Mouse (Mus musculus) kidney, embryonic 14.5 days (tissue): ENCODE measurements around the gene Prss22. TPM values are rescaled to one million over a fixed set of nuclear protein-coding genes. Genes with fewer than 3 reads are reported as not detected.
"Not testable (repeated sequence)": the region's sequence is repeated elsewhere in the genome, so short reads cannot be mapped to it uniquely, and the experiment has no call there.

ENCODE experiments used
- ATAC-seq: fragments of 200-750 bp; cut with Nextera tagmentation; 2 replicates; pipeline ENCODE4 v1.8.0; 2017; ENCODE audit warnings: moderate number of reproducible peaks, mild to moderate bottlenecking, moderate TSS enrichment, moderate library complexity; ENCODE audit not compliant: low FRiP score, low TSS enrichment
- H3K27ac ChIP-seq: fragments of 300-500 bp; sonication (generic); 2 replicates; pipeline ENCODE4 v1.5.1; 2014; ENCODE audit warnings: low read depth, mild to moderate bottlenecking, low read length, moderate library complexity, mixed read lengths
- H3K27me3 ChIP-seq: fragments of 300-500 bp; sonication (generic); 2 replicates; pipeline ENCODE4 v1.6.1; 2014; ENCODE audit warnings: mild to moderate bottlenecking, low read length; ENCODE audit not compliant: control insufficient read depth, insufficient read depth
- H3K36me3 ChIP-seq: fragments of 300-500 bp; sonication (generic); 2 replicates; pipeline ENCODE4 v1.6.1; 2014; ENCODE audit warnings: low read length, mixed read lengths; ENCODE audit not compliant: control insufficient read depth, insufficient read depth
- H3K4me1 ChIP-seq: fragments of 300-500 bp; sonication (generic); 2 replicates; pipeline ENCODE4 v1.6.1; 2014; ENCODE audit warnings: low read length, mixed read lengths; ENCODE audit not compliant: control insufficient read depth, insufficient read depth
- H3K4me2 ChIP-seq: fragments of 300-500 bp; sonication (generic); replicated peaks from 2 replicates; pipeline ENCODE4 v1.6.1; 2014; ENCODE audit warnings: low read depth, mild to moderate bottlenecking, low read length
- H3K4me3 ChIP-seq: fragments of 300-500 bp; sonication (generic); 2 replicates; pipeline ENCODE4 v1.5.1; 2014; ENCODE audit warnings: mild to moderate bottlenecking, low read length
- H3K9ac ChIP-seq: fragments of 300-500 bp; sonication (generic); 2 replicates; pipeline ENCODE4 v1.6.1; 2014; ENCODE audit warnings: low read depth, mild to moderate bottlenecking, low read length, moderate library complexity
- H3K9me3 ChIP-seq: fragments of 300-500 bp; sonication (generic); 2 replicates; pipeline ENCODE4 v1.6.1; 2016; ENCODE audit warnings: low read length; ENCODE audit not compliant: control insufficient read depth
- WGBS: fragments of 180-500 bp; shearing (Covaris S2); extraction: QIAGEN DNeasy Blood & Tissue Kit; methylation state at CpG from one replicate; pipeline ENCODE4 v1.1.7; 2014; 5-methylcytosine and 5-hydroxymethylcytosine counted together
- polyA plus RNA-seq: library from polyadenylated mRNA; unstranded; fragments of >200 nt; fragmentation: Nextera tagmentation; extraction: Ambion mirVana; gene quantifications from 2 replicates; pipeline ENCODE4 v1.2.1, GENCODE M21; 2014

Prss22 gene
- polyA plus RNA-seq, 1 experiment from 2014 or later: 0.91 TPM

- H3K27me3 ChIP-seq: no peaks in the 10 kb centered on the region
- WGBS: 58% methylated on average over 2 of the region's 2 CpGs
Measured at GRCm38 (mm10) chr17:23968780-23969179, 29.1 kb downstream of the Prss22 start.

GRCm38 (mm10) chr17:23966658-23967401, 31.1 kb downstream of the Prss22 start:
- Histone ChIP-seq H3K4me3 (no peak overlapping the region), H3K27me3 (no peaks in the 10 kb centered on the region), H3K4me1 (no peaks in the 10 kb centered on the region), H3K36me3 (no peaks in the 10 kb centered on the region), H3K9me3 (no peaks in the 10 kb centered on the region), H3K4me2 (no peak overlapping the region), H3K27ac (no peak overlapping the region), H3K9ac (no peak overlapping the region)
- ATAC-seq: no peak
- WGBS: 85% methylated on average over 10 of the region's 10 CpGs

More at GRCm38 (mm10) chr17:23968780-23969179, 29.1 kb downstream of the Prss22 start:
- Histone ChIP-seq H3K9ac (no peak overlapping the region), H3K27ac (no peak overlapping the region), H3K36me3 (no peaks in the 10 kb centered on the region), H3K9me3 (no peaks in the 10 kb centered on the region), H3K4me3 (no peak overlapping the region), H3K4me2 (no peak overlapping the region), H3K4me1 (no peaks in the 10 kb centered on the region)
- no peak for ATAC-seq

- ATAC-seq: no peak
- H3K4me1 ChIP-seq: no peaks in the 10 kb centered on the region
- no peak overlapping the region for H3K4me3 ChIP-seq
- H3K27me3 ChIP-seq: no peaks in the 10 kb centered on the region
- no peak overlapping the region for H3K27ac ChIP-seq
- H3K4me2 ChIP-seq: no peak overlapping the region
- no peaks in the 10 kb centered on the region for H3K9me3 ChIP-seq
- 44% methylated on average over 6 of the region's 6 CpGs for WGBS
- H3K9ac ChIP-seq: no peak overlapping the region
- no peaks in the 10 kb centered on the region for H3K36me3 ChIP-seq
Measured at GRCm38 (mm10) chr17:23965805-23966425, 32.0 kb downstream of the Prss22 start.

GRCm38 (mm10) chr17:23961573-23962122, 36.3 kb downstream of the Prss22 start:
- no peaks in the 10 kb centered on the region for H3K27me3 ChIP-seq
- 67% methylated on average over 4 of the region's 4 CpGs for WGBS

GRCm38 (mm10) chr17:23960084-23960738, 37.7 kb downstream of the Prss22 start:
- H3K4me1 ChIP-seq: no peaks in the 10 kb centered on the region
- H3K36me3 ChIP-seq: no peaks in the 10 kb centered on the region
- H3K4me2 ChIP-seq: no peak overlapping the region
- 40% methylated on average over 3 of the region's 3 CpGs for WGBS
- H3K4me3 ChIP-seq: no peak overlapping the region
- no peaks in the 10 kb centered on the region for H3K27me3 ChIP-seq
- ATAC-seq: peak; percentile 94
- H3K27ac ChIP-seq: no peak overlapping the region
- H3K9me3 ChIP-seq: no peaks in the 10 kb centered on the region
- H3K9ac ChIP-seq: no peak overlapping the region

More at GRCm38 (mm10) chr17:23961573-23962122, 36.3 kb downstream of the Prss22 start:
- H3K9me3 ChIP-seq: no peaks in the 10 kb centered on the region
- no peak overlapping the region for H3K4me2 ChIP-seq
- H3K4me1 ChIP-seq: no peaks in the 10 kb centered on the region
- no peak overlapping the region for H3K27ac ChIP-seq
- no peak overlapping the region for H3K4me3 ChIP-seq
- H3K36me3 ChIP-seq: no peaks in the 10 kb centered on the region
- no peak for ATAC-seq
- no peak overlapping the region for H3K9ac ChIP-seq

GRCm38 (mm10) chr17:23955174-23955573, 42.7 kb downstream of the Prss22 start, which contains the start of gene Sbpl:
Sbpl (minus strand) TSS chr17:23955274.
- Histone ChIP-seq H3K27me3 (no peaks in the 10 kb centered on the region), H3K4me3 (no peak within 1 kb of the TSS), H3K27ac (no peak within 1 kb of the TSS), H3K4me1 (no peaks in the 10 kb centered on the region), H3K36me3 (no peaks in the 10 kb centered on the region), H3K9ac (no peak within 1 kb of the TSS), H3K9me3 (no peaks in the 10 kb centered on the region), H3K4me2 (no peak within 1 kb of the TSS)
- no peak for ATAC-seq
- WGBS: 80% methylated on average over 5 of the region's 5 CpGs

GRCm38 (mm10) chr17:23950828-23951227, 47.1 kb downstream of the Prss22 start:
- H3K4me2 ChIP-seq, ATAC-seq, H3K36me3 ChIP-seq, H3K27ac ChIP-seq, H3K4me1 ChIP-seq, H3K27me3 ChIP-seq, H3K9me3 ChIP-seq, H3K9ac ChIP-seq, H3K4me3 ChIP-seq: not testable (repeated sequence)
- WGBS: 86% methylated on average over 4 of the region's 4 CpGs

GRCm38 (mm10) chr17:23949068-23949467, 48.8 kb downstream of the Prss22 start:
- H3K4me1 ChIP-seq: no peaks in the 10 kb centered on the region

More at GRCm38 (mm10) chr17:23949068-23949467, 48.8 kb downstream of the Prss22 start:
- H3K36me3 ChIP-seq: no peaks in the 10 kb centered on the region
- H3K4me3 ChIP-seq: no peak overlapping the region
- H3K27ac ChIP-seq: no peak overlapping the region
- H3K9me3 ChIP-seq: no peaks in the 10 kb centered on the region
- ATAC-seq: no peak
- 71% methylated on average over 2 of the region's 2 CpGs for WGBS
- H3K27me3 ChIP-seq: no peaks in the 10 kb centered on the region
- H3K9ac ChIP-seq: no peak overlapping the region
- H3K4me2 ChIP-seq: no peak overlapping the region
